Mouse (Mus musculus) lung, postnatal 10 days (tissue): ENCODE results near the gene Rhoq.

Experiments
- DNase-seq: peaks from one replicate; pipeline ENCODE4 v3.0.0; 2021

The Rhoq gene

GRCm38 (mm10) chr17:86962894-86963585, at the start of gene Rhoq:
Gene Rhoq (plus strand): TSS chr17:86963082.
- peak; percentile 95 for DNase-seq

GRCm38 (mm10) chr17:86915540-86915939, 47.3 kb upstream of the Rhoq start:
- no peak for DNase-seq

GRCm38 (mm10) chr17:86917048-86917447, 45.8 kb upstream of the Rhoq start, which contains the start of gene Tmem247:
Gene Tmem247 (plus strand): TSS chr17:86917348.
- no peak for DNase-seq

GRCm38 (mm10) chr17:86918786-86919185, 44.1 kb upstream of the Rhoq start:
- peak; percentile 58 for DNase-seq

GRCm38 (mm10) chr17:86919729-86920128, 43.2 kb upstream of the Rhoq start:
- DNase-seq, result no peak

- DNase-seq, result no peak
Observed at GRCm38 (mm10) chr17:86924679-86925078, 38.2 kb upstream of the Rhoq start.

GRCm38 (mm10) chr17:86926836-86927235, 36.0 kb upstream of the Rhoq start:
- no peak for DNase-seq

GRCm38 (mm10) chr17:86929355-86929754, 33.5 kb upstream of the Rhoq start:
- DNase-seq, result no peak

GRCm38 (mm10) chr17:86929981-86930380, 32.9 kb upstream of the Rhoq start:
- DNase-seq, result no peak

GRCm38 (mm10) chr17:86932896-86933295, 30.0 kb upstream of the Rhoq start:
- DNase-seq, result no peak

- DNase-seq, result no peak
Observed at GRCm38 (mm10) chr17:86937064-86937463, 25.8 kb upstream of the Rhoq start.

GRCm38 (mm10) chr17:86937497-86938155, 25.3 kb upstream of the Rhoq start:
- DNase-seq, result peak; percentile 92

GRCm38 (mm10) chr17:86938683-86939082, 24.2 kb upstream of the Rhoq start:
- no peak for DNase-seq

- no peak for DNase-seq
Observed at GRCm38 (mm10) chr17:86942112-86942511, 20.8 kb upstream of the Rhoq start.

GRCm38 (mm10) chr17:86943158-86943557, 19.7 kb upstream of the Rhoq start:
- no peak for DNase-seq

- no peak for DNase-seq
Observed at GRCm38 (mm10) chr17:86946078-86946477, 16.8 kb upstream of the Rhoq start.

- DNase-seq, result no peak
Observed at GRCm38 (mm10) chr17:86947840-86948796, 14.8 kb upstream of the Rhoq start, which contains the start of gene Atp6v1e2. Gene Atp6v1e2 (minus strand): TSS chr17:86947897.

- peak; percentile 45 for DNase-seq
Observed at GRCm38 (mm10) chr17:86948801-86949200, 14.1 kb upstream of the Rhoq start.

- DNase-seq, result no peak
Observed at GRCm38 (mm10) chr17:86957239-86957638, 5.6 kb upstream of the Rhoq start.

- no peak for DNase-seq
Observed at GRCm38 (mm10) chr17:86957968-86958367, 4.9 kb upstream of the Rhoq start.

GRCm38 (mm10) chr17:86961301-86961841, 1.5 kb upstream of the Rhoq start:
- DNase-seq, result peak; percentile 62

- DNase-seq, result peak; percentile 96
Observed at GRCm38 (mm10) chr17:86962297-86962893, 487 bp upstream of the Rhoq start.

- DNase-seq, result peak; percentile 55
Observed at GRCm38 (mm10) chr17:86963586-86963902, 662 bp downstream of the Rhoq start.
